Mouse (Mus musculus) layer of hippocampus, adult 18-20 months (tissue): Measurements from ENCODE around the gene E330021D16Rik. TPM values are rescaled to one million over a fixed set of nuclear protein-coding genes. Genes with fewer than 3 reads are reported as not detected.

Experiments used
- DNase-seq, 2 experiments: peaks; one replicate each; pipeline ENCODE4 v3.0.0; 2022; ENCODE audit warnings: low spot score in 2 of 2
- total RNA-seq, 2 experiments: library from RNA; stranded (reverse); gene quantifications; 2 replicates each; pipeline ENCODE4 v1.2.3; 2021

E330021D16Rik gene
- total RNA-seq, 2 experiments from 2014 or later, result not detected

- DNase-seq, result peak; percentile 37 to 75
Measured at GRCm38 (mm10) chr6:136422084-136422853, 6.9 kb upstream of the E330021D16Rik start.

GRCm38 (mm10) chr6:136421059-136421458 lies 5.7 kb upstream of the E330021D16Rik start:
- DNase-seq, result no peak

- DNase-seq, result no peak
Measured at GRCm38 (mm10) chr6:136418889-136419835, 3.8 kb upstream of the E330021D16Rik start.

- no peak for DNase-seq
Measured at GRCm38 (mm10) chr6:136418333-136418848, 3.0 kb upstream of the E330021D16Rik start.

- no peak for DNase-seq
Measured at GRCm38 (mm10) chr6:136417864-136418263, 2.5 kb upstream of the E330021D16Rik start.

- DNase-seq, result no peak
Measured at GRCm38 (mm10) chr6:136413856-136414362, 1.5 kb downstream of the E330021D16Rik start.

GRCm38 (mm10) chr6:136407608-136408192 lies 7.7 kb downstream of the E330021D16Rik start:
- DNase-seq, result no peak

- DNase-seq, result no peak
Measured at GRCm38 (mm10) chr6:136396860-136397259, 18.5 kb downstream of the E330021D16Rik start.

- DNase-seq, result no peak
Measured at GRCm38 (mm10) chr6:136390262-136390661, 25.1 kb downstream of the E330021D16Rik start.

- DNase-seq, result peak in 1 of 2 experiments; percentile 46
Measured at GRCm38 (mm10) chr6:136385287-136385686, 30.1 kb downstream of the E330021D16Rik start.

GRCm38 (mm10) chr6:136383218-136383617 lies 32.2 kb downstream of the E330021D16Rik start:
- no peak for DNase-seq

- no peak for DNase-seq
Measured at GRCm38 (mm10) chr6:136376097-136376496, 39.3 kb downstream of the E330021D16Rik start.

GRCm38 (mm10) chr6:136364430-136365098 lies 50.8 kb downstream of the E330021D16Rik start:
- DNase-seq, result peak in 1 of 2 experiments; percentile 30

- DNase-seq, result no peak
Measured at GRCm38 (mm10) chr6:136364008-136364407, 51.4 kb downstream of the E330021D16Rik start.

- no peak for DNase-seq
Measured at GRCm38 (mm10) chr6:136363313-136363712, 52.1 kb downstream of the E330021D16Rik start.

GRCm38 (mm10) chr6:136358471-136358870 lies 56.9 kb downstream of the E330021D16Rik start:
- DNase-seq, result peak; percentile 35 to 56

GRCm38 (mm10) chr6:136353399-136354184 lies 61.8 kb downstream of the E330021D16Rik start:
- peak; percentile 82 to 94 for DNase-seq
